Mouse (Mus musculus) testis, adult 2 months (tissue): ENCODE results near the gene Bco1. TPM values are rescaled to one million over a fixed set of nuclear protein-coding genes. Genes with fewer than 3 reads are reported as not detected.

Experiments used
- H3K27ac ChIP-seq: fragments of 200-500 bp; 2 replicates; pipeline ENCODE4 v1.5.1; 2012; ENCODE audit warnings: low read depth, low read length; ENCODE audit not compliant: control insufficient read depth, insufficient read depth
- H3K27me3 ChIP-seq: fragments of 200-500 bp; 2 replicates; pipeline ENCODE4 v1.6.1; 2012; ENCODE audit warnings: mild to moderate bottlenecking, low read length, moderate library complexity; ENCODE audit not compliant: control insufficient read depth, insufficient read depth
- H3K36me3 ChIP-seq: fragments of 200-500 bp; 2 replicates; pipeline ENCODE4 v1.6.1; 2012; ENCODE audit warnings: mild to moderate bottlenecking, low read length; ENCODE audit not compliant: control insufficient read depth, insufficient read depth
- H3K4me1 ChIP-seq: fragments of 200-500 bp; 2 replicates; pipeline ENCODE4 v1.6.1; 2012; ENCODE audit warnings: low read length; ENCODE audit not compliant: control insufficient read depth, insufficient read depth
- H3K4me3 ChIP-seq: fragments of 200-500 bp; 2 replicates; pipeline ENCODE4 v1.5.1; 2012; ENCODE audit warnings: low read depth, mild to moderate bottlenecking, low read length, moderate library complexity, mixed read lengths; ENCODE audit not compliant: control insufficient read depth
- CTCF ChIP-seq: fragments of 200-500 bp; IDR thresholded peaks from 2 replicates; pipeline ENCODE4 v1.5.1; 2012; ENCODE audit warnings: low read depth, mild to moderate bottlenecking, inconsistent platforms, low read length, moderate library complexity; ENCODE audit not compliant: control insufficient read depth, insufficient read depth, insufficient replicate concordance
- POLR2A ChIP-seq: fragments of 200-500 bp; IDR thresholded peaks from 2 replicates; pipeline ENCODE4 v1.6.1; 2012; ENCODE audit warnings: low read depth, mild to moderate bottlenecking, inconsistent platforms, low read length, moderate library complexity; ENCODE audit not compliant: control insufficient read depth
- polyA plus RNA-seq: library from polyadenylated mRNA; depleted of rRNA; stranded (reverse); fragments of >200 nt; gene quantifications from 2 replicates; pipeline ENCODE4 v1.2.3, GENCODE M21; 2012

Bco1 gene
- polyA plus RNA-seq, 1 experiment, result 38.7 TPM

- TF ChIP-seq CTCF (no peak), POLR2A (no peak)
- no peak overlapping the region for H3K4me3 ChIP-seq
- no peak overlapping the region for H3K27ac ChIP-seq
- no peaks in the 10 kb centered on the region for H3K4me1 ChIP-seq
- no peaks in the 10 kb centered on the region for H3K36me3 ChIP-seq
- no peaks in the 10 kb centered on the region for H3K27me3 ChIP-seq
Observed at GRCm38 (mm10) chr8:117166515-117166914, 70.9 kb downstream of the Bco1 start.

DNA sequence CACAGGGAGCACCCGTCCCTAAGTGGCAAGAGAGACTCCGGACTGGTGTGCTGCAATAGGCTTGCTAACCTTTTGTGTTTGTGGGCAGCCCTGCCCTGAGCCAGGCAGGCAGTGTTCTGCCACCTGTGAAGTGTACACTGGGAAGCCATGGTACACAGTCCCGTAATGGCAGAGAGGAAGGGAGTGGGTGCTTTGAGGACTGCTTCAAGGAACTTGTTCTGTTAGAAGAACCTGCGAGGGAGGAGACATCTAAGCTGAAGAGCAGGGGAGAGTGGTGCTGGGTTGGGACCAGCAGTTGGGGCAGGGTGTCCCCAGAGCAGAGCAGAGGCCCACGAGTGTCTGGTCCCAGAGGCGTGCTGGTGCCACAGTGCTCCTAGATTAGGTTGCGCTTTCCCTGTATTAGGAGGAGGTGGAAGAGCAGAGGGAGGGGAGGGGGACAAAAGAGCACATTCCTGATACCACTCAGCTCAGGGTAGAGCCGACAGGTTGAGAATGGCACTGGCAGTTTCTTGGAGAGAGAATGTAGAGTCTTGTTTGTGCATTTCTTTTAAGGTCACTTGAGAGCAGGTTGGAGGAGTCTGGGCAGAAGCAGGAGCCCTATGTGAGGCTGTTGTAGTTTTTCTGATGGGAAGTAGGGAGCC lies 71.7 kb downstream of the Bco1 start:
- H3K36me3 ChIP-seq, result no peaks in the 10 kb centered on the region
- no peak overlapping the region for H3K27ac ChIP-seq
- H3K4me3 ChIP-seq, result no peak overlapping the region
- no peaks in the 10 kb centered on the region for H3K27me3 ChIP-seq
- TF ChIP-seq CTCF (no peak), POLR2A (no peak)
- no peaks in the 10 kb centered on the region for H3K4me1 ChIP-seq

GRCm38 (mm10) chr8:117168378-117168777 lies 72.7 kb downstream of the Bco1 start:
- Histone ChIP-seq H3K27me3 (no peaks in the 10 kb centered on the region), H3K4me1 (no peaks in the 10 kb centered on the region), H3K36me3 (no peaks in the 10 kb centered on the region), H3K27ac (no peak overlapping the region), H3K4me3 (no peak overlapping the region)
- no peak for TF ChIP-seq CTCF
- no peak for TF ChIP-seq POLR2A

- Histone ChIP-seq H3K4me3 (no peak overlapping the region), H3K36me3 (no peaks in the 10 kb centered on the region), H3K27ac (no peak overlapping the region), H3K4me1 (no peaks in the 10 kb centered on the region), H3K27me3 (no peaks in the 10 kb centered on the region)
- TF ChIP-seq POLR2A (no peak), CTCF (no peak)
Observed at GRCm38 (mm10) chr8:117171826-117172225, 76.2 kb downstream of the Bco1 start.

- no peak overlapping the region for H3K27ac ChIP-seq
- H3K4me1 ChIP-seq, result no peaks in the 10 kb centered on the region
- no peaks in the 10 kb centered on the region for H3K36me3 ChIP-seq
- TF ChIP-seq POLR2A (no peak), CTCF (no peak)
- H3K4me3 ChIP-seq, result no peak overlapping the region
- no peaks in the 10 kb centered on the region for H3K27me3 ChIP-seq
Observed at GRCm38 (mm10) chr8:117172904-117173303, 77.2 kb downstream of the Bco1 start.

GRCm38 (mm10) chr8:117173690-117174089 lies 78.0 kb downstream of the Bco1 start:
- H3K27me3 ChIP-seq, result no peaks in the 10 kb centered on the region
- no peaks in the 10 kb centered on the region for H3K36me3 ChIP-seq
- H3K4me1 ChIP-seq, result no peaks in the 10 kb centered on the region
- no peak overlapping the region for H3K4me3 ChIP-seq
- TF ChIP-seq POLR2A (no peak), CTCF (no peak)
- no peak overlapping the region for H3K27ac ChIP-seq

DNA sequence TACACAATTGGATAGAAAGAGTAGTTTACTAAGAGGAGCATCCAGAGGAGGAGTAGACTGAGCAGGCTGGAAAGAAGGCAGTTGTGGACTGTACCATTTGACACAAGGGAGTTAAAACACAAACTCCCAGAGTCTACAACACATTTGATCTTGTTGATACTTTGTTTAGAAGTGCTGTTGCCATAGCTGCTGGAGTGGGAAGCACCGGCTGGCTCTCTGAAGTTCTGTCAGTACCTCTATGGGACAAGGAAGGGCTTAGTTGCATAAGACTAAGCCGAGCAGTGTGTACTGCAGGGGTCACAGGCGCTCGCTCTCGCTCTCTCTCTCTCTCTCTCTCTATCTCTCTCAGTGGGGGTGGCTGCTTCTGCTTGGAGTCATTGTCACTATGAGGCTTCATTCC lies 78.9 kb downstream of the Bco1 start:
- TF ChIP-seq CTCF (no peak), POLR2A (no peak)
- Histone ChIP-seq H3K27ac (no peak overlapping the region), H3K4me3 (no peak overlapping the region)

More for the DNA sequence above, 78.9 kb downstream of the Bco1 start:
- H3K36me3 ChIP-seq, result no peaks in the 10 kb centered on the region
- no peaks in the 10 kb centered on the region for H3K4me1 ChIP-seq
- H3K27me3 ChIP-seq, result no peaks in the 10 kb centered on the region
